Mouse (Mus musculus): ENCODE measurements around the gene Tspear.

GRCm38 (mm10) chr10:77819203-77819602, 132.8 kb downstream of the Tspear start:
- TF ChIP-seq CTCF (IDR thresholded peaks at IDR 0.05; ENCODE audit: low read depth) (no peak), EP300 (optimal IDR thresholded peaks at IDR 0.05) (no peak)

Measured in stomach, postnatal 0 days (tissue).